Mouse (Mus musculus): ENCODE measurements at regions not wholly inside any gene's neighbourhood (a gene's known extent, or its start where the extent isn't known, plus 50 kb on each side); places are given as distances from the start of the nearest gene placed in this dataset.

- no peak for TF ChIP-seq MAX (IDR thresholded peaks at IDR 0.05)
- no peak for TF ChIP-seq CTCF (IDR thresholded peaks at IDR 0.05; ENCODE audit: control insufficient read depth, insufficient read depth, insufficient read length)
Measured at GRCm38 (mm10) chr4:124257006-124257405, 339.2 kb upstream of the 4930535I16Rik start.

Data from C2C12 (cell line).